Mouse (Mus musculus) thymus, adult 18-20 months (tissue): ENCODE results near the gene Actg1.

Experiments used
- DNase-seq, 2 experiments: peaks; one replicate each; pipeline ENCODE4 v3.0.0; 2022; ENCODE audit warnings: mixed read lengths in 2 of 2

Actg1 gene

GRCm38 (mm10) chr11:120344310-120344920, 3.9 kb downstream of the Actg1 start:
- no peak for DNase-seq

DNA sequence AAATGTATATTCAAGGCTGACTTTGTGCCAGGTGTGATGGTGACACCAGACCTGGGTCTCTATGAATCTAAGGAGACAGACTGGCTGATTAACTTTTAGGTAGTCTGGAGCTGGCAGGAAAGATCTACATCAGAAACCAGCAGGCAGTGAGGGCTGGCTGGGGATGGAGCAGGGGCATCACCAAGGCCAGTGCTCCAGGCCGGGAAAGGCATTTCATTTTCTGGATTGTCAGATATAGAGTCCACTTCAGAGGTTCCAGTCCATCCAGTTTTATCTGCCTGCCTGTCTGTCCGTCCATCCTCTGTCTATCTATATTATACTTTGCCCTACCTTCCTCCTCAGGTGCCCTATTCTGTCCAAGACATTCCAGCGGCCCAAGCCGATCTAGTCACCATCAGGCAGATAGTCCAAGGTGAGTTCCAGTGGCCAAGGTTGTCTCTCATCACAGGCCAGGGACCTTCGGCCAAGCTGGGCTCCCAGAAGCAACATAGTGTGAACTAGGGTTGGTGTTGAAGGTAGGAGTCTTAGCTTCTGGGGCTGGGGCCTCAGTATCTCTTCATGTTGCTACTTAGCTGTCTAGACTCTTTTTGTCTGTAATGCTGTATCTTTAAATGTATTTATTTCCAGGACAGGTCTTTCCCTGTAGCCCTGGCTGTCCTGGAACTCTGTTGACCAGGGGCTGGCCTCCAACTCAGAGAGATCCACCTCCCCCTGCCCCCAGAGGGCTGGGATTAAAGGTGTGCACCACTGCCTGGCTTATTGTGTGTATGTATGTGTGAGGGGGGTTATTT, 4.6 kb downstream of the Actg1 start:
- DNase-seq, result no peak

GRCm38 (mm10) chr11:120342656-120343160, 5.6 kb downstream of the Actg1 start:
- no peak for DNase-seq

DNA sequence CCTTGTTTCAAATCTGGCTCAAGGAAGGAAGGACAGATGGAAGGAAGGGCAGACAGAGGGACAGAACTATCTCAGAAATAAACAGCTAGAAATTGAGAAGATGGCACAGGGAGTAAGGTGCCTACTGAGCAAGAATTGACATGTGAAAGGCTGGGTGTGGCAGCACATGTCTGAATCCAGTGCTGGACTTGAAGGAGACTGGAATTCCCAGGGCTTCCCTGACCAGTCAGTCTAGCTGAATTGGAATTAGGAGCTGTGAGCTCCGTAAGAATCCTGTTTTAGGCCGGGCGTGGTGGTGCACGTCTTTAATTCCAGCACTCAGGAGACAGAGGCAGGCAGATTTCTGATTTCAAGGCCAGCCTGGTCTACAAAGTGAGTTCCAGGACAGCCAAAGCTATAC, 6.7 kb downstream of the Actg1 start:
- DNase-seq, result no peak

GRCm38 (mm10) chr11:120339978-120340513, 8.3 kb downstream of the Actg1 start:
- DNase-seq, result no peak

- no peak for DNase-seq
Observed at GRCm38 (mm10) chr11:120338786-120339185, 9.6 kb downstream of the Actg1 start.

DNA sequence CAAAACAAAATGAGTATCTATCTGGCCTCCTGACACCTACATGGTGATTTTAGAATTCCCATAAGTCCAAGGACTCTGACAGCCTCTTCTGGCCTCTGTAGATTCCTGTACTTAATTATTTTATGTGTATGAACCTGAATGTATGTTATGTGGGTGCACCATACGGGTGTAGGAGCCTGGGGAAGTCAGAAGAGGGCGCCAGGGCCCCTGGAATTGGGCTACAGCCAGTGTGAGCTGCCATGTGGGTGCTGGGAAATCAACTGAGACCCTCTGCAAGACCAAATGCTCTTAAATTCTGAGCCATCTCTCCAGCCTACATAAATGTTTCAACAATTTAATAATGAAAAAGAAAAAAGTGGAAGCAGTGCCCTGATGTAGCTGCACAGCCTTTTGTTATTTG, 10.9 kb downstream of the Actg1 start:
- no peak for DNase-seq

DNA sequence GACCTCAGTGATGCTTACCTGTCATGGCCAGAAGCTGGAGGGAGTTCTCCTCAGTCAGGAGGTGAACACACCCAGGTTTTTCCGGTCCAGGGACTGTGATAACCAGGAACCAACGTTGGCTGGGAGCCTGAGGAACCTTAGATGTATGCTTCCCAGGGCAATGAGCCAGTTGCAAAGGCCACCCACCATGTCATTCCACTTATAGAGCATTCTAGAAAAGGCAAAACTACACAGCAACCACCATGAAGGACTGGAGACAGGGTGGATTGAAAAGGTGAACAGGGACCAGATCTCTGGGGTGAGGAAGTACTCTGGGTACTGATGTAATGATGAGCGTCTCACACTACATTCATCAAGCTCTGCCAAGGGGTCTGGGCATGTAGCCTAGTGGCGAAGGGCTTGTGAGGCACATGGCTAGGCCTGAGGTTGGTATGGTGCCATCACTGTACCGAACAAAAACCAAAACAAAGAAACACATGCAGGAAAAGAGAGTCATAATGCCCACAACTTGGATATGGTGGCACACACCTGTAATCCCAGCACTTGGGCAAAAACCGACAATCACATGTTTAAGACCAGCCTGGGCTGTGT, 12.8 kb downstream of the Actg1 start:
- no peak for DNase-seq

GRCm38 (mm10) chr11:120320156-120320555, 28.2 kb downstream of the Actg1 start:
- DNase-seq, result no peak

DNA sequence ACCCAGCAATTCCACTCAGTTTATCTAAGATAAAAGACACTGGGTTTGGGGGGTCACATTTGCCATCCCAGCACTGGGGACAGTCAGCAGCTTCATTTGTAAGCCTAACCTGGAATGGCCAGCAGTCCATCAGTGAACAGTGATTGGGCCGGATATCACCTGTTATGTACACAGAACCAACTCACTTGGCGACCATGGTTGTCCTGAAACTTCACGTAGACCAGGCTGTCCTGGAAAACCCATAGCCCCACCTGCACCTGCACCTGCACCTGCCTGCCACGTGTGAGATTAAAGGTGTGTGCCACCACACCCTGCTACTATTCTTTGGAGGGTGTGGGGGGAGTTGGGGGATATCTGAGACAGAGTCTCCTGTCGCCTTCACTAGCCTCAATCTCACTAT, 29.0 kb downstream of the Actg1 start:
- DNase-seq, result no peak

GRCm38 (mm10) chr11:120317456-120317855, 30.9 kb downstream of the Actg1 start:
- DNase-seq, result no peak

GRCm38 (mm10) chr11:120316690-120317254, 31.6 kb downstream of the Actg1 start:
- DNase-seq, result peak; percentile 46 to 66

DNA sequence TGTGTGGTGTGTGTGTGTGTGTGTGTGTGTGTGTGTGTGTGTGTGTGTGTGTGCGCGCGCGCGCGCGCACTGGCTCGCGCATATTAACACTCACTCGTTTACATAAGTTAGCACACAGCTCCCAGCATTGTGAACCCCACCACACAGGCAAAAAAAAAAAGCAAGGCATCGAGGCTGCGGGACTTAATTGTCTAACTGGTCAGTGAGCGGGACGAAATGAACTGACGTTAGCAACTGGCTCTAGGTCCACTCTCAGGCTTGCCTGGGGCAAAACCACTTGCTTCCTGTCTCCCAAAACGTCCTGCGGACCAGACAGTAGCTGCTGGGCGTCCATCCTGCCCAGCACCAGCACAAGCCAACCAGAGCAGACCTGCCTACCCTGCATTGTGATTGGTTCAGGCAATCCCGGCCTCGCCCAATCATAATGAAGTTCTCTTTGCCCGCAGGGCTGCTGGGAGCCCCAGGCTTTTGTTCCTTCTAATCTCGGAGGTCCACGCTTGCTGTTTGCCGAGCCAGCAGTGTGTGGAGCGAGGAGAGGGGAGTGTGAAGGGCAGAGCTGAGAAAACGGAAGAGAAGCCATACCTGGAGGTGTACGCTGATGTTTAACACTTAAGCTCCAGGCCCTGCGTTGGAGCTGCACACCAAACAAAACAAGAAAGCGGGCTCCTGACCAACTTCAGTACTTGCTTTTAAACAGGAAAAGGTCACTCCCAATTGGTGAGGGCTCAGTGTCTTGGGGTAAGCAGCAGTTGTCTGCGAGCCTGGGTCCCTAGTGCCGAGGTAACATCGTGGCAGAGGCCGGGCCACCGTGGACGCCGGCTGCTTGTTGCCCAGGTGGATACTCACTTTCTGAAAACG, 32.3 kb downstream of the Actg1 start:
- DNase-seq, result peak; percentile 83 to 89

DNA sequence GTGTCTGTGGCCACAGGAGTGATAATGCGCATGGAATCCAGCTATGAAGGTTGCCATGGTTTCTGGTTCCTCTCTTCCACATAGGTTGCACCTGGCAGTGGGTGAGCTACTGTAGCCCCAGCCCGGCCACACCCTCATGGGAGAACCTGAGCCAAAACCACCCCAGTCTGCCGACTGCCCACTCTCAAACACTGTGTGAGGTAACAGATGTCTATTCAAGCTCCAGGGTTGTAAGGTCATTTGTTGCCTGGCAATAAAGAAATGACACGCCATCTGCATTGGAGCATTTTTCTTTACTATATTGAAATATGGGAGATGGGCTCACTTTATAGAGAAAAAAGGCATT, 33.0 kb downstream of the Actg1 start:
- DNase-seq, result no peak

GRCm38 (mm10) chr11:120314721-120315415, 33.5 kb downstream of the Actg1 start:
- DNase-seq, result no peak

GRCm38 (mm10) chr11:120313906-120314685, 34.2 kb downstream of the Actg1 start:
- DNase-seq, result no peak

GRCm38 (mm10) chr11:120312069-120312468, 36.3 kb downstream of the Actg1 start:
- DNase-seq, result no peak

- DNase-seq, result no peak
Observed at GRCm38 (mm10) chr11:120311561-120311960, 36.8 kb downstream of the Actg1 start.

DNA sequence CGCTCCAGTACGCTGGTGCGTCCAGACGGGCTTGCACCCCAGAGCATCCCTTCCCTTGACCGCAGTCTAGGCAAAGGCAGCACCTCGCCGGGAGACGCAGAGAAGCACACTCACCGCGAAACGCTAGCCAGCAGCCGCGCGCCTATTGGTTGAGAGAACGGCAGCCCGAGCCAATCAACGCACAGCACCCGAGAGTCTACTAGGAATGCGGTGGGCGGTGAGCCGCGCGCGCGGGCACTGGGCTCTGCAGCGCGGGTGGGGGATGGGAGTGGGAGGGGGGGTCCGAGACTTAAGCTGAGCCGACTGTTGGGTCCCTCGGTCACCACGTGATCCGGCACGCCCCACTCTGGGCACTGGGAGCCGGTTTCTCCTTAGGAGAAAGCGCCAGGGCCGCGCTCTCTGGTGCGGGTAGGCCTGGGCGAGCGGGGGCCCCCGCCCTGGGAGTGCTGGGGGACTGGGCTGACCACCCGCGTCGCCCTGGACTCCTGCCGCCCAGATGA, 37.5 kb downstream of the Actg1 start:
- DNase-seq, result peak; percentile 87 to 88

DNA sequence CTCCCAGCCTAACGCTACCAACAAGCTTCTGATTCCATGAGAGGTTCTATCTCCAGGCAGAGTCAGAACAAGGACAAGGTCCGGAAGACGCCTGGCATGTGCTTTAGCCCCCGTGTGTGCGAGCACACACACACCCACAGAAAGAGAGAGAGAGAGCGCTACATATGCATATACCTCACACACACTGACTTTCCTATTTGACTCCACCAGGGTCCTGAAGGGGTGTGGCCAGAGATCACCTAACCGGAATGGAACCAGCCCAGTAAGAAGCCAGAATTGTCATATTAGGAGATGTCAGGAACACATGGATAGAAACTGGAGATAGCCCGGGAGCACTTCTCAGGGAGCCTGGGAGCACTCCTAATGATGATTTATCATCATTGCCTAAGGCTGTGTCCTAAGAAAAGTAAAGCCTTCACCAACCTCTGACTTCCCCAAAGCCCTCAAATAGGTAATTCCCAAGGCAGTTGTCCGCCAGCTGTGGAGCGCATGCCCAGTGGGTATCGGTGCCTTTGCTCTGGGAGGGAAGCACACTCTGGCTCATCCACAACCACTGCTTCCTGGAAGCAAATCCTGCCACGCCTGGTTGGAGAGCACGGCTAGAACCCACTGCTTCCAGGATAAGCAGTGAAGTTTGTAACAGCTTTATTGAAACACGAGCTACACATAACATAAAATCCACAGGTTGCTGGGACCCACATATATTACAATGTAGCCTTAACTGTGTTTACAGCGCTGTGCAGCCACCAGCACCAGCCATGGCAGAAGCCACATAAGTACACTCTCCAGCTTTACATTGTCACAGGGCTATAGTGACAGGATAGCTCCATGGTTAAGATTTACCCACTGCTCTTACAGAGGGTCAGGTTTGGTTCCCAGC, 39.7 kb downstream of the Actg1 start:
- peak; percentile 0 to 3 for DNase-seq
